Mouse (Mus musculus) limb, embryonic 14.5 days (tissue): Measurements from ENCODE around the gene Zfand3. TPM values are rescaled to one million over a fixed set of nuclear protein-coding genes. Genes with fewer than 3 reads are reported as not detected.

Experiments
- ATAC-seq: fragments of 200-750 bp; cut with Nextera tagmentation; 2 replicates; pipeline ENCODE4 v1.8.0; 2017; ENCODE audit warnings: low read depth, moderate number of reproducible peaks, moderate TSS enrichment; ENCODE audit not compliant: low FRiP score
- DNase-seq: peaks from one replicate; pipeline ENCODE4 v3.0.0-alpha.2; 2015; ENCODE audit warnings: low spot score
- H3K27ac ChIP-seq: fragments of 300-500 bp; sonication (generic); replicated peaks from 2 replicates; pipeline ENCODE4 v1.5.1; 2014; ENCODE audit warnings: low read depth, mild to moderate bottlenecking, low read length, moderate library complexity, mixed read lengths
- H3K27me3 ChIP-seq: fragments of 300-500 bp; sonication (generic); 2 replicates; pipeline ENCODE4 v1.6.1; 2014; ENCODE audit warnings: low read length, mixed read lengths; ENCODE audit not compliant: control insufficient read depth, insufficient read depth
- H3K36me3 ChIP-seq: fragments of 300-500 bp; sonication (generic); 2 replicates; pipeline ENCODE4 v1.6.1; 2014; ENCODE audit warnings: mild to moderate bottlenecking, low read length, moderate library complexity, mixed read lengths; ENCODE audit not compliant: control insufficient read depth, insufficient read depth
- H3K4me1 ChIP-seq: fragments of 300-500 bp; sonication (generic); 2 replicates; pipeline ENCODE4 v1.6.1; 2014; ENCODE audit warnings: antibody characterized with exemption, low read length, mixed read lengths; ENCODE audit not compliant: control insufficient read depth, insufficient read depth
- H3K4me2 ChIP-seq: fragments of 300-500 bp; sonication (generic); replicated peaks from 2 replicates; pipeline ENCODE4 v1.6.1; 2014; ENCODE audit warnings: low read depth, mild to moderate bottlenecking, low read length, moderate library complexity; ENCODE audit not compliant: severe bottlenecking
- H3K4me3 ChIP-seq: fragments of 300-500 bp; sonication (generic); replicated peaks from 2 replicates; pipeline ENCODE4 v1.5.1; 2014; ENCODE audit warnings: low read length
- H3K9ac ChIP-seq: fragments of 300-500 bp; sonication (generic); 2 replicates; pipeline ENCODE4 v1.6.1; 2014; ENCODE audit warnings: mild to moderate bottlenecking, low read depth, low read length, moderate library complexity; ENCODE audit not compliant: severe bottlenecking
- H3K9me3 ChIP-seq: fragments of 300-500 bp; sonication (generic); 2 replicates; pipeline ENCODE4 v1.6.1; 2016; ENCODE audit warnings: low read length; ENCODE audit not compliant: control insufficient read depth
- POLR2A ChIP-seq: fragments of 200-500 bp; IDR thresholded peaks from 2 replicates; pipeline ENCODE4 v1.8.0; 2012; ENCODE audit warnings: inconsistent platforms, mild to moderate bottlenecking, moderate library complexity, borderline replicate concordance; ENCODE audit not compliant: insufficient read depth, insufficient read length; ENCODE audit errors: extremely low read depth
- WGBS: fragments of 180-500 bp; shearing (Covaris S2); extraction: QIAGEN DNeasy Blood & Tissue Kit; methylation state at CpG from one replicate; pipeline ENCODE4 v1.1.7; 2014; 5-methylcytosine and 5-hydroxymethylcytosine counted together
- polyA plus RNA-seq, 2 experiments: library from polyadenylated mRNA; depleted of rRNA in 1 of 2; stranded (reverse) in 1 of 2; unstranded in 1 of 2; fragments of >200 nt; fragmentation: Nextera tagmentation in 1 of 2; extraction: Ambion mirVana in 1 of 2; gene quantifications; 2 replicates each; pipeline versions ENCODE4 v1.2.1 to v1.2.3; 2012 to 2014

Gene Zfand3
- polyA plus RNA-seq, 2 experiments = 43.1 to 107 TPM

- Histone ChIP-seq H3K27ac (no peak overlapping the region), H3K27me3 (no peaks in the 10 kb centered on the region), H3K9me3 (no peaks in the 10 kb centered on the region), H3K4me2 (no peak overlapping the region), H3K4me3 (no peak overlapping the region), H3K4me1 (peaks cover 22% of the 10 kb centered on the region), H3K9ac (no peak overlapping the region), H3K36me3 (no peaks in the 10 kb centered on the region)
- ATAC-seq = no peak
- TF ChIP-seq POLR2A = no peak
- WGBS = 93% methylated on average over 5 of the region's 5 CpGs
- DNase-seq = no peak
These were observed 98.5 kb downstream of the Zfand3 start for GRCm38 (mm10) chr17:30103005-30103404.

GRCm38 (mm10) chr17:30103641-30104165 lies 99.2 kb downstream of the Zfand3 start:
- WGBS = 82% methylated on average over 4 of the region's 4 CpGs
- DNase-seq (no peak), ATAC-seq (no peak)
- H3K9me3 ChIP-seq = no peaks in the 10 kb centered on the region
- no peak overlapping the region for H3K9ac ChIP-seq
- no peak overlapping the region for H3K27ac ChIP-seq
- H3K4me1 ChIP-seq = peaks cover 22% of the 10 kb centered on the region
- H3K27me3 ChIP-seq = no peaks in the 10 kb centered on the region
- H3K4me2 ChIP-seq = no peak overlapping the region
- TF ChIP-seq POLR2A = no peak
- H3K36me3 ChIP-seq = no peaks in the 10 kb centered on the region
- H3K4me3 ChIP-seq = no peak overlapping the region

DNA sequence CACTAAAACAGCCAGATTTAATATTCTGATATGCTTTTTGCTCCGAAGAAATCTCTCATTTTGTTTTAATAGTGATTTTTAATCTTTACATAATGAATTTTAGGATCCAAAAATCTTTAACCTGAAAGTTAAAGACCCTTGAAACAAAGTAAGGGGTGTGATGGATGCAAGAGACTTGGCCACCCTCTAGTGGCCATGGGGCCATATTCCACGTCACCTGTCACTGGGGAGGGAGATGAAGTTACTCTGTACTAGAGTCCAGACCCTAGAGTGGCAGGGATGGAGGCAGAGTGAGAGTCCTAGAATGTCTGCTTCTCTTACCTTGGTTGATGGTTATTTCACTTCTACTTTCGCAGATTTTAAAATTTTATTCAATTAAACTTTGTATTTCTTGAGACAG lies 100.8 kb downstream of the Zfand3 start:
- TF ChIP-seq POLR2A = no peak
- no peak overlapping the region for H3K27ac ChIP-seq
- H3K4me3 ChIP-seq = no peak overlapping the region
- no peak overlapping the region for H3K9ac ChIP-seq
- DNase-seq (no peak), ATAC-seq (no peak)
- H3K4me1 ChIP-seq = peaks cover 20% of the 10 kb centered on the region
- H3K27me3 ChIP-seq = no peaks in the 10 kb centered on the region
- no peaks in the 10 kb centered on the region for H3K9me3 ChIP-seq
- 82% methylated on average over 3 of the region's 3 CpGs for WGBS
- no peak overlapping the region for H3K4me2 ChIP-seq
- H3K36me3 ChIP-seq = no peaks in the 10 kb centered on the region

GRCm38 (mm10) chr17:30110678-30111077 lies 106.1 kb downstream of the Zfand3 start:
- no peaks in the 10 kb centered on the region for H3K36me3 ChIP-seq
- DNase-seq (no peak), ATAC-seq (no peak)
- WGBS = 67% methylated on average over 7 of the region's 7 CpGs
- no peak overlapping the region for H3K9ac ChIP-seq
- no peak overlapping the region for H3K4me3 ChIP-seq
- H3K4me1 ChIP-seq = no peaks in the 10 kb centered on the region
- H3K27ac ChIP-seq = no peak overlapping the region
- no peak for TF ChIP-seq POLR2A
- no peak overlapping the region for H3K4me2 ChIP-seq
- H3K27me3 ChIP-seq = no peaks in the 10 kb centered on the region
- H3K9me3 ChIP-seq = no peaks in the 10 kb centered on the region

- Histone ChIP-seq H3K27ac (no peak overlapping the region), H3K9ac (no peak overlapping the region), H3K4me2 (no peak overlapping the region), H3K4me1 (no peaks in the 10 kb centered on the region), H3K27me3 (no peaks in the 10 kb centered on the region), H3K36me3 (no peaks in the 10 kb centered on the region), H3K4me3 (no peak overlapping the region), H3K9me3 (no peaks in the 10 kb centered on the region)
- TF ChIP-seq POLR2A = no peak
- no peak for DNase-seq
- ATAC-seq = no peak
- WGBS = 85% methylated on average over 5 of the region's 5 CpGs
These were observed 107.0 kb downstream of the Zfand3 start for GRCm38 (mm10) chr17:30111556-30111955.

DNA sequence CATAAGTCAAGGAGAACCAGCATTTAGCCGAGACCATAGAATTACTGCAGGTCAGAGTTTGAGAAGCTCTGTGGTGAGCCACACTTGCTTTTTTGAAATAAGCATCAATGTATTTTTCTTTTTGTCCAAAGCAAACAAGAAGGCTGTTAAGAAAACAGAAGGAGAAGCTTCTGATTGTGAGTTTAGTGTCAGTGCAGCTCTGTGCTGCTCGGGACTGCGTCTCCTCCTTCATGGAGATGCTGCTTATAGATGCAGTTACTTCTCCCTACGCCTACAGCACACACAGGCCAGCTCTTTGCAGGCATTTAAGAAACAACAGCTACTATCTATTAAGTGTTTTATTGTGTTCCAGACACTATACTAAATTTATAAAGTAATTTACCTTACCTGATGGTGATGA lies 107.5 kb downstream of the Zfand3 start:
- H3K9ac ChIP-seq = no peak overlapping the region
- no peaks in the 10 kb centered on the region for H3K4me1 ChIP-seq
- no peak overlapping the region for H3K4me3 ChIP-seq
- ATAC-seq (no peak), DNase-seq (no peak)
- WGBS = 83% methylated on average over 4 of the region's 4 CpGs
- H3K4me2 ChIP-seq = no peak overlapping the region
- H3K27ac ChIP-seq = no peak overlapping the region
- no peaks in the 10 kb centered on the region for H3K9me3 ChIP-seq
- H3K36me3 ChIP-seq = no peaks in the 10 kb centered on the region
- no peak for TF ChIP-seq POLR2A
- no peaks in the 10 kb centered on the region for H3K27me3 ChIP-seq
